Mouse (Mus musculus) bone marrow macrophage, adult 2 months (primary cell): ENCODE data around the gene Cnga3.

ENCODE experiments used
- CTCF ChIP-seq: IDR thresholded peaks from 2 replicates; pipeline ENCODE4 v1.5.1; 2012; ENCODE audit warnings: low read depth, mild to moderate bottlenecking, low read length, moderate library complexity
- POLR2A ChIP-seq: IDR thresholded peaks from 2 replicates; pipeline ENCODE4 v1.6.1; 2012; ENCODE audit warnings: mild to moderate bottlenecking, low read depth, low read length, borderline replicate concordance

DNA sequence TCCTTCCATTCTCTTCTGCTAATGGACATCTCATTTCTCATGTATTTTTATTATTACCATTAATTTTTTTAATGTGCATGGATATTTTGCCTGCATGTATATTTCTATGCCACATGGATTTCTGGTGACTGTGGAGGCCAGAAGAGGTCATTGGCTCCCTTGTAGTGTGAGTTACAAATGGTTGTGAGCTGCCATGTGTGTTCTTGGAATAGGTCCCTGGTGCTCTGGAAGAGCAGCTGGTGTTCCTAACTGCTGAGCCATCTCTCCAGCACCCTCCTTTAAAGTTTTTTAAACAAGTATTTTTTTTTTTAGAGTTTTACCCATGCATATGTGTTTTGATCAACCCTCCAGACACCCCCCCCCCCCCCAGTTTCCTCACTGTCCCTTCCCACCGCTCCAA lies 82.2 kb downstream of the Cnga3 start:
- TF ChIP-seq POLR2A, result no peak
- no peak for TF ChIP-seq CTCF
